Mouse (Mus musculus): Measurements from ENCODE around the gene Npas3. TPM values are rescaled to one million over a fixed set of nuclear protein-coding genes. Genes with fewer than 3 reads are reported as not detected.
A peak's percentile ranks its signal among the peaks of the same experiment; 100 is the strongest.

Gene Npas3
- total and polyA plus RNA-seq, 3 experiments, result 0.02 to 0.64 (median 0.10) TPM

- Histone ChIP-seq H3K4me1 (ENCODE audit: control insufficient read depth, insufficient read depth, low read length) (no peaks in the 10 kb centered on the region), H3K27me3 (ENCODE audit: control insufficient read depth, insufficient read depth, low read length) (no peaks in the 10 kb centered on the region), H3K9ac (ENCODE audit: low read depth, low read length) (no peak overlapping the region), H3K36me3 (ENCODE audit: control insufficient read depth, insufficient read depth, low read length) (no peaks in the 10 kb centered on the region), H3K4me3 (no peak overlapping the region), H3K79me2 (replicated peaks; ENCODE audit: control insufficient read depth, insufficient read depth, low read length) (no peaks in the 10 kb centered on the region), H3K27ac (no peak overlapping the region)
- intact Hi-C loops (cut with DNase I), result no loop called here
- DNase-seq, result no peak
- TF ChIP-seq CTCF (IDR thresholded peaks at IDR 0.05), result peak; percentile 65
- TF ChIP-seq POLR2A (IDR thresholded peaks at IDR 0.05; ENCODE audit: insufficient read depth, low read depth, low read length), result no peak
- no peak for TF ChIP-seq EP300 (IDR thresholded peaks at IDR 0.05; ENCODE audit: insufficient read depth, low read depth, low read length)
- 98% methylated on average over 6 of the region's 6 CpGs for WGBS
These were observed 743.9 kb downstream of the Npas3 start for GRCm38 (mm10) chr12:53992411-53992810.

GRCm38 (mm10) chr12:53995710-53996109 lies 747.2 kb downstream of the Npas3 start:
- Histone ChIP-seq H3K4me3 (no peak overlapping the region), H3K36me3 (ENCODE audit: control insufficient read depth, insufficient read depth, low read length) (no peaks in the 10 kb centered on the region), H3K4me1 (ENCODE audit: control insufficient read depth, insufficient read depth, low read length) (no peaks in the 10 kb centered on the region), H3K9ac (ENCODE audit: low read depth, low read length) (no peak overlapping the region), H3K27ac (no peak overlapping the region), H3K79me2 (replicated peaks; ENCODE audit: control insufficient read depth, insufficient read depth, low read length) (no peaks in the 10 kb centered on the region), H3K27me3 (ENCODE audit: control insufficient read depth, insufficient read depth, low read length) (no peaks in the 10 kb centered on the region)
- peak in 1 of 2 experiments; percentile 40 for DNase-seq
- 36% methylated on average over 5 of the region's 5 CpGs for WGBS
- intact Hi-C loops (cut with DNase I), result no loop called here
- TF ChIP-seq EP300 (IDR thresholded peaks at IDR 0.05; ENCODE audit: insufficient read depth, low read depth, low read length) (no peak), CTCF (IDR thresholded peaks at IDR 0.05) (no peak), POLR2A (IDR thresholded peaks at IDR 0.05; ENCODE audit: insufficient read depth, low read depth, low read length) (no peak)

- Histone ChIP-seq H3K36me3 (ENCODE audit: control insufficient read depth, insufficient read depth, low read length) (no peaks in the 10 kb centered on the region), H3K79me2 (replicated peaks; ENCODE audit: control insufficient read depth, insufficient read depth, low read length) (no peaks in the 10 kb centered on the region), H3K27ac (no peak overlapping the region), H3K4me3 (no peak overlapping the region), H3K27me3 (ENCODE audit: control insufficient read depth, insufficient read depth, low read length) (no peaks in the 10 kb centered on the region), H3K4me1 (ENCODE audit: control insufficient read depth, insufficient read depth, low read length) (no peaks in the 10 kb centered on the region), H3K9ac (ENCODE audit: low read depth, low read length) (no peak overlapping the region)
- intact Hi-C loops (cut with DNase I), result no loop called here
- no peak for DNase-seq
- TF ChIP-seq POLR2A (IDR thresholded peaks at IDR 0.05; ENCODE audit: insufficient read depth, low read depth, low read length) (no peak), EP300 (IDR thresholded peaks at IDR 0.05; ENCODE audit: insufficient read depth, low read depth, low read length) (no peak), CTCF (IDR thresholded peaks at IDR 0.05) (no peak)
- 55% methylated on average over 3 of the region's 3 CpGs for WGBS
These were observed 748.7 kb downstream of the Npas3 start for GRCm38 (mm10) chr12:53997141-53997540.

DNA sequence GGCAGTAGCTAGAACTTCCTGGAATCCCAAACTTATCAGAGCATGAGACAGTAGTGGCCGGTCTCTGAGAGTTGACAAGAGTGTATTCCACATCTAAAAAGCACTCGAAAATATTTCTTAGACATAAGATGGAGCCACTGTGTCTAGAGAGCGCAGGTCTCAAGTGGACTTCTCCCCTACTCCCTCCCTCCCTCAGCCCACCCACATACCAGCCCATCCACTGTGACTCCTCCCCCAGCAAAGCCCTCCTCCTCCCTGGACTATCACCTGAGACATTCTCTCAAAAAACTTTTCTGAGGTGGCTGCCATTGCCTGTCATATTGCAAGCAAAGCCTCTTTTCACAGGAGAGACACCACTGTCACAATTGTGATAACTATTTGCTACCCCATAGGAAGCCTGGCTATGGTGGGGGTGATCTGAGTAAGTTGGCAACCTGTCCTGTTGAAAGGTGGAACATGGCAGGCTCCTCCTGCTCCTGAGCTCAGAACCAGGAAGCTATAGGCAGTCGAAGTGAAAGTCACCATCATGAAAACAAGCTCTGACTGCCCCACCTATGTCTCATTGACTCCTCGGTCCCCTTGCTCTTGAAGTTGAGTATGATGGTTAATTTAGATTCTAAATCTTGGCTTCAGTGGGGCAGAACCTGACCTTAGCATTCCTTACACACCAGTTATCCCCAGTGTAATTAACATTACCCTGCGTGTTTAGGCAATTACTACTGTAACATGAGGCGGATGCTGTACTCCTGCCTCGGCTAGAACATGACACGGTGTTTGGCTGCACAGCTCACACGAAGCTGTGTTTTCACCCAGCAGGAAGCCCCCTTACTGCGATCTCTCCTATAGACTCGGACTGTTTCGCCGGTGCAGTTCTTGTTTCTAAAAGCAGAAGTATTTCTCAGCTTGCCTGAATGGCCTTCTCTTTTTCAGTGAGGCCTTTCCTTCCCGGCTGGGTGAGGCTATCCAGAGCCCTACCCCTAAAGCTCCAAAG lies 751.5 kb downstream of the Npas3 start:
- no peaks in the 10 kb centered on the region for H3K36me3 ChIP-seq (ENCODE audit: control insufficient read depth, insufficient read depth, low read length)
- no peak for TF ChIP-seq CTCF (IDR thresholded peaks at IDR 0.05)
- TF ChIP-seq EP300 (IDR thresholded peaks at IDR 0.05; ENCODE audit: insufficient read depth, low read depth, low read length), result no peak
- TF ChIP-seq POLR2A (IDR thresholded peaks at IDR 0.05; ENCODE audit: insufficient read depth, low read depth, low read length), result no peak
- H3K9ac ChIP-seq (ENCODE audit: low read depth, low read length), result no peak overlapping the region
- DNase-seq, result no peak
- H3K4me1 ChIP-seq (ENCODE audit: control insufficient read depth, insufficient read depth, low read length), result no peaks in the 10 kb centered on the region
- H3K79me2 ChIP-seq (replicated peaks; ENCODE audit: control insufficient read depth, insufficient read depth, low read length), result no peaks in the 10 kb centered on the region
- no peak overlapping the region for H3K4me3 ChIP-seq
- no peaks in the 10 kb centered on the region for H3K27me3 ChIP-seq (ENCODE audit: control insufficient read depth, insufficient read depth, low read length)
- no peak overlapping the region for H3K27ac ChIP-seq
- 68% methylated on average over 15 of the region's 15 CpGs for WGBS
- intact Hi-C loops (cut with DNase I), result no loop called here

DNA sequence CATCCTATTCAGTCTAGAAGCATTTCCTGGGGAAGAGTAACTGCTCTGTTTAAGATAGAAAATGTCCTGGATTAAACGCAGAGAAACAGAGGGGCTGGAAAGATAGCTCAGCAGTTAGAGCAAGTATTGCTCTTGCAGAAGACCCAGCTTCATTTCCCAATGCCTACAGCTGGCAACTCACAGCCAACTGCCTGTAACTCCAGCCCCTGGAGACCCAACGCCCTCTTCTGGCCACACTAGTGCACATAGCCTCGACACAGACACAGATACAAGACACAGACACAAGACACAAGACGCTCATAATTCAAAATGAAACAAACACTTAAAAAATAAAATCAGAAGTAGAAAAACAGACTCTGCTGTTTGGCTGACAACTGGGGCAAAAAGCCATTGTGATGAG lies 754.0 kb downstream of the Npas3 start:
- Histone ChIP-seq H3K4me3 (no peak overlapping the region), H3K9ac (ENCODE audit: low read depth, low read length) (no peak overlapping the region), H3K36me3 (ENCODE audit: control insufficient read depth, insufficient read depth, low read length) (no peaks in the 10 kb centered on the region), H3K79me2 (replicated peaks; ENCODE audit: control insufficient read depth, insufficient read depth, low read length) (no peaks in the 10 kb centered on the region), H3K4me1 (ENCODE audit: control insufficient read depth, insufficient read depth, low read length) (no peaks in the 10 kb centered on the region), H3K27me3 (ENCODE audit: control insufficient read depth, insufficient read depth, low read length) (no peaks in the 10 kb centered on the region), H3K27ac (no peak overlapping the region)
- TF ChIP-seq CTCF (IDR thresholded peaks at IDR 0.05) (no peak), EP300 (IDR thresholded peaks at IDR 0.05; ENCODE audit: insufficient read depth, low read depth, low read length) (no peak), POLR2A (IDR thresholded peaks at IDR 0.05; ENCODE audit: insufficient read depth, low read depth, low read length) (no peak)
- intact Hi-C loops (cut with DNase I), result no loop called here
- DNase-seq, result no peak
- WGBS, result 72% methylated on average over 4 of the region's 4 CpGs

- no peaks in the 10 kb centered on the region for H3K4me1 ChIP-seq (ENCODE audit: control insufficient read depth, insufficient read depth, low read length)
These were observed 756.1 kb downstream of the Npas3 start for GRCm38 (mm10) chr12:54004606-54005005.

More at GRCm38 (mm10) chr12:54004606-54005005, 756.1 kb downstream of the Npas3 start:
- DNase-seq, result no peak
- no peaks in the 10 kb centered on the region for H3K36me3 ChIP-seq (ENCODE audit: control insufficient read depth, insufficient read depth, low read length)
- no peak overlapping the region for H3K4me3 ChIP-seq
- TF ChIP-seq EP300 (IDR thresholded peaks at IDR 0.05; ENCODE audit: insufficient read depth, low read depth, low read length) (no peak), POLR2A (IDR thresholded peaks at IDR 0.05; ENCODE audit: insufficient read depth, low read depth, low read length) (no peak), CTCF (IDR thresholded peaks at IDR 0.05) (no peak)
- H3K9ac ChIP-seq (ENCODE audit: low read depth, low read length), result no peak overlapping the region
- no peaks in the 10 kb centered on the region for H3K79me2 ChIP-seq (replicated peaks; ENCODE audit: control insufficient read depth, insufficient read depth, low read length)
- no peaks in the 10 kb centered on the region for H3K27me3 ChIP-seq (ENCODE audit: control insufficient read depth, insufficient read depth, low read length)
- no peak overlapping the region for H3K27ac ChIP-seq
- WGBS, result 51% methylated on average over 8 of the region's 8 CpGs
- intact Hi-C loops (cut with DNase I), result no loop called here

Measured in heart, adult 2 months (tissue).